Mouse (Mus musculus): ENCODE results near the gene Gja4. TPM values are rescaled to one million over a fixed set of nuclear protein-coding genes. Genes with fewer than 3 reads are reported as not detected.

The Gja4 gene
- polyA plus RNA-seq, 1 experiment from 2014 or later: 2.8 TPM

DNA sequence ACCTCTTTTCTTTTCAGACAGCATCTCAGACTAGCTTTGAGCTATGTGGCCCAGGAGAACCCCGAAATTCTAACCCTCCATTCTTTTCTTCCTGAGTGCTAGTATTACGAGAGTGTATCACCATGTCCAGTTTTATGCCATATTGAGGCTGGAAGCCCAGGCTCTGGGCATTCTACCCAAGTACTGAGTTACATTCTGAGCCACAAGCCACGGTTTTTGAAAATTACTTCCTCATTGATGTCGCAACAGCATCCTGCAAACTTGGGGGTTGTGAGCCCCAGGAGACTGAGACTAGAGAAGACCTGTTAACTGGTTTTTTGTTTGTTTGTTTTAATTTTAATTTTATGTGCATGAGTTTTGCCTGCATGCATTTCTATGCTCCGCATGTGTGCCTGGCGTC, 13.9 kb upstream of the Gja4 start:
- no peak overlapping the region for H3K27ac ChIP-seq (ENCODE audit: low read length)
- WGBS (ENCODE audit: insufficient replicate concordance): 28% methylated on average over 6 of the region's 6 CpGs
- no peak for ATAC-seq (ENCODE audit: low read depth)

DNA sequence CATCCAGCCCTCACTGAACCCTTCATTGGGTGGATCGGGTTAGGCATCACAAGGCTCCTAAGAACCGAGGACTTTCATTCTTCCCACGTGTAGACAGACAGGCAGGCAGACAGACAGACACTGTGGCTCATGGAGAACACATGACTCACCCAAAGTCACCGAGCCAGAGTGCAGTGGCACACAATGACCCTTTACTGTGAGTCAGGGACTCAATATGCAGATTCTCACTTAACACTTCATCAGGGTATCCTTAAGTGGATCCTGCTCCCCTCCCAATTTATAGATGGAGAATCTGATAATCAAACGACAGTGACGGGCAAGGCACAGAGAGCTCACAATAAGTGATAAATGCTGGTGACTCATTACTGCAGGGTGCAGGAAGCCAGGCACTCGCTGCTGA, 13.4 kb upstream of the Gja4 start:
- H3K27me3 ChIP-seq (ENCODE audit: control insufficient read depth, insufficient read depth, low read depth, low read length): peaks cover 26% of the 10 kb centered on the region

More for the DNA sequence above, 13.9 kb upstream of the Gja4 start:
- Histone ChIP-seq H3K36me3 (ENCODE audit: control insufficient read depth, insufficient read depth) (no peaks in the 10 kb centered on the region), H3K4me1 (ENCODE audit: control insufficient read depth, low read depth, low read length) (no peaks in the 10 kb centered on the region), H3K27me3 (ENCODE audit: control insufficient read depth, insufficient read depth, low read depth, low read length) (peaks cover 26% of the 10 kb centered on the region), H3K9me3 (replicated peaks; ENCODE audit: control insufficient read depth, low read length) (no peaks in the 10 kb centered on the region), H3K4me3 (ENCODE audit: low read depth, low read length) (no peak overlapping the region), H3K9ac (ENCODE audit: low read depth, low read length) (no peak overlapping the region), H3K4me2 (ENCODE audit: low read depth, low read length) (no peak overlapping the region)

DNA sequence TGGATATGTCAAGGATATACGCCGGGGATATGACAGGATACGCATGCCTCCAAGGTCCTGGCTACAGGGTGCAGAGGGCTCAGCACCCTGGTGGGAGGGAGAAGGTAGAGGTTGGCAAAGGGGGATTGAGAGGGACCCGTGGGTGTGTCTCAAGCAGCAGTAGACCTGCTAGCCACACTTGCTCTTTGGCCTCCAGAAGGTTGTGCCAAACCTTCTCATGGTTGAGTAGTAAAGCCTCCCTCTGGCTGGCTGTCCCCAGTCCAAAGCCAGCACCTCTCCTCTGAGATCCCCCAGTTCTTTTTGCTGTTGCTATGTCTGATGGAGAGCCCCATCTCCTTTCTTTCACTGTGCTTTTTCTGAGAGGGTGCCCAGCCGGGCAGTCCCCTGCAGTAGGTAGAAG, 11.4 kb upstream of the Gja4 start:
- no peak for ATAC-seq (ENCODE audit: low read depth)
- Histone ChIP-seq H3K27ac (ENCODE audit: low read length) (no peak overlapping the region), H3K4me2 (ENCODE audit: low read depth, low read length) (no peak overlapping the region), H3K9ac (ENCODE audit: low read depth, low read length) (no peak overlapping the region), H3K9me3 (replicated peaks; ENCODE audit: control insufficient read depth, low read length) (no peaks in the 10 kb centered on the region), H3K4me1 (ENCODE audit: control insufficient read depth, low read depth, low read length) (no peaks in the 10 kb centered on the region), H3K4me3 (ENCODE audit: low read depth, low read length) (no peak overlapping the region), H3K27me3 (ENCODE audit: control insufficient read depth, insufficient read depth, low read depth, low read length) (peaks cover 13% of the 10 kb centered on the region), H3K36me3 (ENCODE audit: control insufficient read depth, insufficient read depth) (no peaks in the 10 kb centered on the region)
- WGBS (ENCODE audit: insufficient replicate concordance): 65% methylated on average over 5 of the region's 5 CpGs

More for the DNA sequence above, 13.4 kb upstream of the Gja4 start:
- no peak for ATAC-seq (ENCODE audit: low read depth)
- no peak overlapping the region for H3K27ac ChIP-seq (ENCODE audit: low read length)
- WGBS (ENCODE audit: insufficient replicate concordance): 19% methylated on average over 7 of the region's 7 CpGs
- H3K4me3 ChIP-seq (ENCODE audit: low read depth, low read length): no peak overlapping the region
- no peaks in the 10 kb centered on the region for H3K4me1 ChIP-seq (ENCODE audit: control insufficient read depth, low read depth, low read length)
- H3K36me3 ChIP-seq (ENCODE audit: control insufficient read depth, insufficient read depth): no peaks in the 10 kb centered on the region
- H3K9me3 ChIP-seq (replicated peaks; ENCODE audit: control insufficient read depth, low read length): no peaks in the 10 kb centered on the region
- H3K9ac ChIP-seq (ENCODE audit: low read depth, low read length): no peak overlapping the region
- H3K4me2 ChIP-seq (ENCODE audit: low read depth, low read length): no peak overlapping the region

DNA sequence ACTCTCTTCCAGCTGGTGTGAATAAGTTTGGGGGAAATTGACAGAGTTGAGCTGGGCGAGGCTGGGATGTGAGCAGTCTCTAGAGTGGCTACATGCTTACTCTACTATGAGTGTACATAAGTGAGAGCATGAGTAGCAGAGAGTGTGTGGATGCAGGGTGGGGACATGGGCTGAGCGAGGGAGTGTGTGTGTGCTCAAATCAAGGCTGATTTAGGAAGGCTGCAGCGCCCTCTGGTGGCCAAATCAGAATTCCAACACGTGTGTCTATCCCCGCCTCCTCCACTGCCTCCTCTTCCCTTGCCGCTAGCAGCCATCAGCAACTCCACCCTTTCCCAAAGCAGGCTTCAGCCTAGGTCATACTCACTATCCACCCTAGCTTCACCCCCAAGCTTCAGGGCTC, 10.9 kb upstream of the Gja4 start:
- H3K27me3 ChIP-seq (ENCODE audit: control insufficient read depth, insufficient read depth, low read depth, low read length): peaks cover 8% of the 10 kb centered on the region
- H3K27ac ChIP-seq (ENCODE audit: low read length): no peak overlapping the region
- WGBS (ENCODE audit: insufficient replicate concordance): 7% methylated on average over 6 of the region's 6 CpGs
- no peaks in the 10 kb centered on the region for H3K4me1 ChIP-seq (ENCODE audit: control insufficient read depth, low read depth, low read length)
- no peak overlapping the region for H3K4me3 ChIP-seq (ENCODE audit: low read depth, low read length)
- no peaks in the 10 kb centered on the region for H3K9me3 ChIP-seq (replicated peaks; ENCODE audit: control insufficient read depth, low read length)
- 0 out of 2 replicates have a peak, but pooled peaks have one; percentile 24 for ATAC-seq (ENCODE audit: low read depth)
- no peak overlapping the region for H3K9ac ChIP-seq (ENCODE audit: low read depth, low read length)
- H3K4me2 ChIP-seq (ENCODE audit: low read depth, low read length): no peak overlapping the region
- no peaks in the 10 kb centered on the region for H3K36me3 ChIP-seq (ENCODE audit: control insufficient read depth, insufficient read depth)

DNA sequence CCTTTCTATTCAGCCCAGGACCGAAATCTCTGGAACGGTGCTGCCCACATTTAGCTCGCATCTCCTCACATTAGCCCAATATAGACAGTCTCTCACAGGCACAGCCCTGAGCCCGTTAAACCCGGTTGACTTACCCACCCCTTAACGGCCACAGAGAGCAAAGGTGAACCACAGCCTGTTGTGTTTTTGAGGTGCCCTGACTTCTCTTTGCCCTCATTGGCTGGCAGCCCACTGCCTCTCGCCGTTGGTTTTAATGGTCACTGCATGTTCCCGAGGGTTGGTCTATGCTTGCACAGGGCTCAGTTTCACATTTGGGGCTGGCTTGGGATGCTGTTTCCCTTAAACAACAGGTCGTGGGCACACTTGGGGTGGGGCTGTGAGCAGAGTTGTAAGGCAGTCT, 10.5 kb upstream of the Gja4 start:
- Histone ChIP-seq H3K4me3 (ENCODE audit: low read depth, low read length) (no peak overlapping the region), H3K36me3 (ENCODE audit: control insufficient read depth, insufficient read depth) (no peaks in the 10 kb centered on the region), H3K4me2 (ENCODE audit: low read depth, low read length) (no peak overlapping the region), H3K9me3 (replicated peaks; ENCODE audit: control insufficient read depth, low read length) (no peaks in the 10 kb centered on the region), H3K27me3 (ENCODE audit: control insufficient read depth, insufficient read depth, low read depth, low read length) (peaks cover 4% of the 10 kb centered on the region), H3K27ac (ENCODE audit: low read length) (no peak overlapping the region), H3K9ac (ENCODE audit: low read depth, low read length) (no peak overlapping the region), H3K4me1 (ENCODE audit: control insufficient read depth, low read depth, low read length) (no peaks in the 10 kb centered on the region)
- no peak for ATAC-seq (ENCODE audit: low read depth)
- WGBS (ENCODE audit: insufficient replicate concordance): 63% methylated on average over 10 of the region's 10 CpGs

DNA sequence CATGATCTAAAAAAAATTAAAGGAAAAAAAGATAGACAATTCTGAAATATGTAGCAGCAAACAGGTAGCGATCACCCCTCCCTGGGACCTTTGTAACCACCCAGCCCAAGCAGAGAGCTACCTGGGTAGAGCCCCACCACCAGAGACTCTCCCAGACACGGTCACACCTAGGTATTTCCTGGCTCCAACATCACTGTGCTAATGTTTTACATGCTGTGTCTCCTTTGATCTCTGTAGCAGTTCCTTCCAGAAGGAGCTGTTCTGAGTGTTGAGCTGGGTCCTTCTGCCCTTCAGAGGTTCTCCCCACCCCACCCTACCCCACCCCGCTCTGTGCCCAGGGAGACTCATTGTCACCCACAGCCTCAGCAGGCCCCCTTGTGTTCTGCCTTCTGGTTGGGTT, 9.8 kb upstream of the Gja4 start:
- H3K27ac ChIP-seq (ENCODE audit: low read length): no peak overlapping the region
- no peak overlapping the region for H3K9ac ChIP-seq (ENCODE audit: low read depth, low read length)
- peaks cover 2% of the 10 kb centered on the region; the same call in 1 of the 2 replicates for H3K27me3 ChIP-seq (ENCODE audit: control insufficient read depth, insufficient read depth, low read depth, low read length)
- H3K9me3 ChIP-seq (replicated peaks; ENCODE audit: control insufficient read depth, low read length): no peaks in the 10 kb centered on the region
- H3K4me2 ChIP-seq (ENCODE audit: low read depth, low read length): no peak overlapping the region
- H3K4me1 ChIP-seq (ENCODE audit: control insufficient read depth, low read depth, low read length): no peaks in the 10 kb centered on the region
- no peaks in the 10 kb centered on the region for H3K36me3 ChIP-seq (ENCODE audit: control insufficient read depth, insufficient read depth)
- 64% methylated on average over 3 of the region's 3 CpGs for WGBS (ENCODE audit: insufficient replicate concordance)
- no peak for ATAC-seq (ENCODE audit: low read depth)
- H3K4me3 ChIP-seq (ENCODE audit: low read depth, low read length): no peak overlapping the region

DNA sequence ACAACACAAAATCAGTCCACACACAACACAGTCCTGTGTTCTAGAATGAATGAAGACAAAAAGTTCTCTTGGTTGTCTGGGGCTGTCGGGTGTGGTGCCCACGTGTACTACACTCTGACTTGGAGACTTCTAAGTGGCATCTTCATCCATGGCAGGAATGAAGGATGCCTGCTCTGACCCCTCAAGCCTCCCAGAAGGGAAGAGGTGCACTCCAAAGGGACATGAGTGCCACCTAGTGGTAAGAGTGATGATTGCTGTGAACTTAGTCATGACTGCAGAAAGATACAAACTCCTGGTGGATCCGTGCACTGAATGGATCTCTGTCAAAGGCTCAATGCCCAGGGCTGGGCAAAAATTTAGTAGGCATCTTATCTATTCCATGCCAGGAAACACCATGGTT, 5.8 kb upstream of the Gja4 start:
- Histone ChIP-seq H3K4me3 (ENCODE audit: low read depth, low read length) (no peak overlapping the region), H3K27me3 (ENCODE audit: control insufficient read depth, insufficient read depth, low read depth, low read length) (no peaks in the 10 kb centered on the region), H3K4me2 (ENCODE audit: low read depth, low read length) (no peak overlapping the region), H3K9ac (ENCODE audit: low read depth, low read length) (no peak overlapping the region), H3K9me3 (replicated peaks; ENCODE audit: control insufficient read depth, low read length) (no peaks in the 10 kb centered on the region), H3K36me3 (ENCODE audit: control insufficient read depth, insufficient read depth) (no peaks in the 10 kb centered on the region), H3K4me1 (ENCODE audit: control insufficient read depth, low read depth, low read length) (no peaks in the 10 kb centered on the region), H3K27ac (ENCODE audit: low read length) (no peak overlapping the region)
- 4% methylated on average over 3 of the region's 3 CpGs for WGBS (ENCODE audit: insufficient replicate concordance)
- ATAC-seq (ENCODE audit: low read depth): no peak

DNA sequence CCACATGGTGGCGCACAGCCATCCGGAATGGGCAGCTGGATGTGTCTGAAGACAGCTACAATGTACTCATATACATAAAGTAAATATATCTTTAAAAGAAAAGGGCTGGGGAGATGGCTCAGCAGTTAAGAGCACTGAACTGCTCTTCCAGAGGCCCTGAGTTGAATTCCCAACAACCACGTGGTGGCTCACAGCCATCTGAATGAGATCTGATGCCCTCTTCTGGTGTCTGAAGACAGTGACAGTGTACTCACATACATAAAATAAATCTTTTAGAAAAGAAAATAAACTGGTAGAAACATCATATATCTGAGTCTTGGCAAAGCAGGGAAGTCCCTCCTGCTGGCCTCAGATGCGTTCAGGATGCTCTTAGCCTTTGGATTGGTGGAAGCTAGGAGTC, 3.3 kb upstream of the Gja4 start:
- H3K9me3 ChIP-seq (replicated peaks; ENCODE audit: control insufficient read depth, low read length): no peaks in the 10 kb centered on the region
- H3K9ac ChIP-seq (ENCODE audit: low read depth, low read length): no peak overlapping the region
- WGBS (ENCODE audit: insufficient replicate concordance): 46% methylated on average over 4 of the region's 4 CpGs
- H3K27ac ChIP-seq (ENCODE audit: low read length): no peak overlapping the region
- H3K4me3 ChIP-seq (ENCODE audit: low read depth, low read length): no peak overlapping the region
- no peak for ATAC-seq (ENCODE audit: low read depth)
- peaks cover 8% of the 10 kb centered on the region; the same call in 1 of the 2 replicates for H3K27me3 ChIP-seq (ENCODE audit: control insufficient read depth, insufficient read depth, low read depth, low read length)
- no peak overlapping the region for H3K4me2 ChIP-seq (ENCODE audit: low read depth, low read length)
- H3K36me3 ChIP-seq (ENCODE audit: control insufficient read depth, insufficient read depth): no peaks in the 10 kb centered on the region
- H3K4me1 ChIP-seq (ENCODE audit: control insufficient read depth, low read depth, low read length): no peaks in the 10 kb centered on the region

DNA sequence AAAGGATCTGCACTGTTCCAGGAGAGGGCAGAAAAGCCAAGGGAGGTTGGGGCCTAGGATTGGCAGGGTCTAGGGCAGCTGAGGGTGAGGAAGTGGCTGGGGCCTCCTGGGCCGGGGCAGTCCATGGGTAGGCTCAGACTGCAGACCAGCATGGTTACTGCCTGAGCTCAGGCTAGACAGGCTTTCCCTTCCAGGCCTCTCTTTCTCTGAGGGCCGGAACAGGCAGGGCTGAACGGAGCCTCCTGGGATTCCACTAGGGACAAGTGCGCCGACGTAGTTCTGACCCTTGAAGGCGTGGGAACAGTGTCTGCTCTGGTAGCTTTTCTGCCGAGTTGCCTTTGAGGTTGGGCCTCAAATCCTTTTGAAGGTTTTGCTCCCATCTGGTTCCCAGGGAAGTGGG, 1.9 kb upstream of the Gja4 start:
- Histone ChIP-seq H3K9me3 (replicated peaks; ENCODE audit: control insufficient read depth, low read length) (no peaks in the 10 kb centered on the region), H3K4me1 (ENCODE audit: control insufficient read depth, low read depth, low read length) (no peaks in the 10 kb centered on the region), H3K36me3 (ENCODE audit: control insufficient read depth, insufficient read depth) (no peaks in the 10 kb centered on the region), H3K4me3 (ENCODE audit: low read depth, low read length) (no peak overlapping the region), H3K27ac (ENCODE audit: low read length) (no peak overlapping the region), H3K4me2 (ENCODE audit: low read depth, low read length) (no peak overlapping the region), H3K9ac (ENCODE audit: low read depth, low read length) (no peak overlapping the region), H3K27me3 (ENCODE audit: control insufficient read depth, insufficient read depth, low read depth, low read length) (peaks cover 8% of the 10 kb centered on the region; the same call in 1 of the 2 replicates)
- 57% methylated on average over 8 of the region's 8 CpGs for WGBS (ENCODE audit: insufficient replicate concordance)
- ATAC-seq (ENCODE audit: low read depth): no peak
